Mouse (Mus musculus) liver, embryonic 13.5 days (tissue): Measurements from ENCODE around the gene Abhd16b. TPM values are rescaled to one million over a fixed set of nuclear protein-coding genes. Genes with fewer than 3 reads are reported as not detected.

Experiments used
- ATAC-seq: fragments of 200-750 bp; cut with Nextera tagmentation; 2 replicates; pipeline ENCODE4 v1.8.0; 2017; ENCODE audit warnings: low read depth, mild to moderate bottlenecking, moderate number of reproducible peaks, moderate library complexity
- DNase-seq: peaks from one replicate; pipeline ENCODE4 v3.0.0; 2022
- H3K27ac ChIP-seq: fragments of 300-500 bp; sonication (generic); 2 replicates; pipeline ENCODE4 v1.5.1; 2015; ENCODE audit warnings: moderate library complexity, mild to moderate bottlenecking, inconsistent platforms
- H3K27me3 ChIP-seq: fragments of 300-500 bp; sonication (generic); 2 replicates; pipeline ENCODE4 v1.6.1; 2015; ENCODE audit warnings: mild to moderate bottlenecking, inconsistent platforms
- H3K36me3 ChIP-seq: fragments of 300-500 bp; sonication (generic); 2 replicates; pipeline ENCODE4 v1.6.1; 2015; ENCODE audit warnings: mild to moderate bottlenecking, inconsistent platforms
- H3K4me1 ChIP-seq: fragments of 300-500 bp; sonication (generic); replicated peaks from 2 replicates; pipeline ENCODE4 v1.6.1; 2015; ENCODE audit warnings: inconsistent platforms
- H3K4me2 ChIP-seq: fragments of 300-500 bp; sonication (generic); 2 replicates; pipeline ENCODE4 v1.6.1; 2015; ENCODE audit warnings: inconsistent platforms, mild to moderate bottlenecking, moderate library complexity
- H3K4me3 ChIP-seq: fragments of 300-500 bp; sonication (generic); replicated peaks from 2 replicates; pipeline ENCODE4 v1.5.1; 2015; ENCODE audit warnings: mild to moderate bottlenecking, inconsistent platforms
- H3K9ac ChIP-seq: fragments of 300-500 bp; sonication (generic); 2 replicates; pipeline ENCODE4 v1.6.1; 2015; ENCODE audit warnings: mild to moderate bottlenecking, inconsistent platforms
- H3K9me3 ChIP-seq: fragments of 300-500 bp; sonication (generic); replicated peaks from 2 replicates; pipeline ENCODE4 v1.6.1; 2016; ENCODE audit warnings: inconsistent platforms
- WGBS: fragments of 180-500 bp; shearing (Covaris S2); methylation state at CpG from one replicate; pipeline ENCODE4 v1.1.7; 2015; ENCODE audit not compliant: insufficient replicate concordance; 5-methylcytosine and 5-hydroxymethylcytosine counted together
- polyA plus RNA-seq: library from polyadenylated mRNA; unstranded; fragments of >200 nt; fragmentation: Nextera tagmentation; extraction: Ambion mirVana; gene quantifications from 2 replicates; pipeline ENCODE4 v1.2.1, GENCODE M21; 2015

The Abhd16b gene
- polyA plus RNA-seq, 1 experiment from 2014 or later: 0.06 TPM

- H3K36me3 ChIP-seq: no peaks in the 10 kb centered on the region
- ATAC-seq: no peak
- DNase-seq: no peak
- peaks cover 4% of the 10 kb centered on the region; the same call in 1 of the 2 replicates for H3K27me3 ChIP-seq
- H3K9me3 ChIP-seq: no peaks in the 10 kb centered on the region
- no peak overlapping the region for H3K4me3 ChIP-seq
- peak overlapping the region; percentile 44 for H3K9ac ChIP-seq
- H3K4me2 ChIP-seq: peak overlapping the region; percentile 41
- H3K27ac ChIP-seq: peak overlapping the region; percentile 48; the same call in 1 of the 2 replicates
- WGBS: 75% methylated on average over 1 of the region's 1 CpGs
- peaks cover 57% of the 10 kb centered on the region for H3K4me1 ChIP-seq
These were observed 30.4 kb upstream of the Abhd16b start for GRCm38 (mm10) chr2:181462604-181463003.

GRCm38 (mm10) chr2:181463008-181463738 is 29.8 kb upstream of the Abhd16b start:
- Histone ChIP-seq H3K4me2 (peak overlapping the region; percentile 41), H3K4me3 (no peak overlapping the region), H3K4me1 (peaks cover 52% of the 10 kb centered on the region), H3K36me3 (no peaks in the 10 kb centered on the region), H3K9ac (peak overlapping the region; percentile 44), H3K27me3 (0 out of 2 replicates have a peak, but pooled peaks cover under 1% of the 10 kb centered on the region), H3K27ac (peak overlapping the region; percentile 51), H3K9me3 (no peaks in the 10 kb centered on the region)
- peak; percentile 65 for DNase-seq
- 27% methylated on average over 7 of the region's 7 CpGs for WGBS
- ATAC-seq: peak; percentile 36

DNA sequence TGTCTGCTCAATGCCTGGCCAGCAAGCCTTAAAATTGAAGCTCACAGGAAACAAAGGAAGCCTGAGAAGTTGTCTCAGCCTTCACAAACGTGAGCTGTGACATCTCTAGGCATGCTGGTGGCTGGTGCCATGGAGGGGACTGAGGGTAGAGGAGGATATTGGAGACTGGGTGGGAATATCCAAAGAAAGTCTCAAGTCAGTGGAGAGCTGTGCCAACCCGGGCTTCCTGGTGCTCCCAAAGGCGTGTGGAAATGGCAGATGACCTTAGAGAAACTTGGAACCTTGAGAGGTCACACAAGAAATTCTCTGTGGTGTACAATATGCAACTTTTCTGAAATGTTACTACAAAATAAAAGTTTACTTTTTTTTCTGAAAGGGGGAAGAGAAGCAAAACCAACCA is 27.6 kb upstream of the Abhd16b start:
- ATAC-seq: no peak
- Histone ChIP-seq H3K27me3 (no peaks in the 10 kb centered on the region), H3K4me3 (no peak overlapping the region), H3K36me3 (no peaks in the 10 kb centered on the region), H3K9ac (no peak overlapping the region), H3K4me2 (no peak overlapping the region), H3K4me1 (peaks cover 42% of the 10 kb centered on the region), H3K9me3 (no peaks in the 10 kb centered on the region), H3K27ac (no peak overlapping the region)
- no peak for DNase-seq
- 53% methylated on average over 3 of the region's 3 CpGs for WGBS

DNA sequence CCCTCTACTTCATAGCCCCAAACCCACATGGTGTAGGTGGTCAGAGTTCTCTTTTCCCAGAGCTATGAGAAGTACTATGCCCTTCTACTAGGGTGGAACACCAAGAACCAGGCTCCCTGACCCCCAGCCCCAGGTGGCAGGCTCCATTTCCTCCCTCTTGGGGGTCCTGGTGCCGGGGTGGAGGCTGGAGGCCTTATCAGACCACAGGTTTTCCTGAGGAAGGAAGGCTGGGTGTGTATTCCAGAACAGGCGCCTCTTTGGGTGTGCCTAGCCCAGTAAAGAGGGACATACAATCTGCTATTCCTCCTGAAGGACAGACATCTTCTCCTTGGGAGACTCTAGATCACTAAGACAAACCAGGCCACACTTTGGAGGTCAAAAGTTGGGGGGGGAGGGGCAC is 22.7 kb upstream of the Abhd16b start:
- Histone ChIP-seq H3K9me3 (no peaks in the 10 kb centered on the region), H3K27ac (no peak overlapping the region), H3K36me3 (no peaks in the 10 kb centered on the region), H3K4me1 (peaks cover 23% of the 10 kb centered on the region), H3K27me3 (no peaks in the 10 kb centered on the region), H3K9ac (no peak overlapping the region; the same call in 1 of the 2 replicates), H3K4me2 (no peak overlapping the region), H3K4me3 (no peak overlapping the region)
- DNase-seq (no peak), ATAC-seq (no peak)
- WGBS: 25% methylated on average over 2 of the region's 2 CpGs

- DNase-seq: no peak
- 0 out of 2 replicates have a peak, but pooled peaks have one; percentile 26 for ATAC-seq
- Histone ChIP-seq H3K4me2 (no peak overlapping the region), H3K9ac (no peak overlapping the region), H3K27ac (no peak overlapping the region; the same call in 1 of the 2 replicates), H3K4me1 (peaks cover 23% of the 10 kb centered on the region), H3K27me3 (no peaks in the 10 kb centered on the region), H3K36me3 (no peaks in the 10 kb centered on the region), H3K9me3 (no peaks in the 10 kb centered on the region), H3K4me3 (no peak overlapping the region)
- 19% methylated on average over 5 of the region's 5 CpGs for WGBS
These were observed 21.8 kb upstream of the Abhd16b start for GRCm38 (mm10) chr2:181471246-181471645.

GRCm38 (mm10) chr2:181472256-181472827 is 20.7 kb upstream of the Abhd16b start:
- ATAC-seq (no peak), DNase-seq (no peak)
- Histone ChIP-seq H3K36me3 (no peaks in the 10 kb centered on the region), H3K4me2 (no peak overlapping the region), H3K9ac (no peak overlapping the region), H3K9me3 (no peaks in the 10 kb centered on the region), H3K27me3 (no peaks in the 10 kb centered on the region), H3K4me1 (peaks cover 23% of the 10 kb centered on the region), H3K4me3 (no peak overlapping the region), H3K27ac (0 out of 2 replicates have a peak overlapping the region, but pooled peaks have one; percentile 23)
- WGBS: 65% methylated on average over 1 of the region's 1 CpGs

DNA sequence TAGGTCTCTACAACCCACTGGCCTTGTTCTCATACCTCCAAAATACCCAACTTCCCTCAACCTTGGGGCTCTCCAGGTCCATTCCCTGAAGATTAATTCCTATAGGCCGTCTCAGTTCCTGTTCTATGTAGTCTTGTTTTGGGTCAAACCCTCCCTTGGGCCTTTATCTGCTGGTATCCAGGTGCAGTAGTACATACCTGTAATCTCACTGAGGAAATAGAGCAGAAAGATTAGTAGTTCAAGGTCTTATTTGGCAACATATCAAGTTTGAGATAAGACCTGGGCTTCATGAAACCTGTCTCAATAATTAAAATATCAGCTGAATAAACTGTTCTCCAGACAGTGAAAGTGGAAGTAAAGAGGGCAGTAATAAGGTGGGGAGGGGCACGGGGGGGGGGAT is 9.9 kb upstream of the Abhd16b start:
- Histone ChIP-seq H3K4me3 (no peak overlapping the region), H3K9ac (peak overlapping the region; percentile 43; the same call in 1 of the 2 replicates), H3K4me1 (peaks cover 51% of the 10 kb centered on the region), H3K36me3 (no peaks in the 10 kb centered on the region), H3K9me3 (no peaks in the 10 kb centered on the region), H3K27me3 (no peaks in the 10 kb centered on the region; the same call in 1 of the 2 replicates), H3K27ac (peak overlapping the region; percentile 34), H3K4me2 (peak overlapping the region; percentile 32)
- DNase-seq (no peak), ATAC-seq (no peak)
- whole genome bisulfite sequencing: 18% methylated on average over 2 of the region's 2 CpGs

- peak; percentile 22 for DNase-seq
- Histone ChIP-seq H3K4me1 (peaks cover 52% of the 10 kb centered on the region), H3K36me3 (no peaks in the 10 kb centered on the region), H3K4me2 (peak overlapping the region; percentile 32), H3K9me3 (no peaks in the 10 kb centered on the region), H3K4me3 (no peak overlapping the region), H3K27me3 (no peaks in the 10 kb centered on the region; the same call in 1 of the 2 replicates), H3K9ac (peak overlapping the region; percentile 43; the same call in 1 of the 2 replicates), H3K27ac (peak overlapping the region; percentile 34)
- 25% methylated on average over 7 of the region's 7 CpGs for WGBS
- ATAC-seq: peak; percentile 48
These were observed 9.3 kb upstream of the Abhd16b start for GRCm38 (mm10) chr2:181483562-181484318.

DNA sequence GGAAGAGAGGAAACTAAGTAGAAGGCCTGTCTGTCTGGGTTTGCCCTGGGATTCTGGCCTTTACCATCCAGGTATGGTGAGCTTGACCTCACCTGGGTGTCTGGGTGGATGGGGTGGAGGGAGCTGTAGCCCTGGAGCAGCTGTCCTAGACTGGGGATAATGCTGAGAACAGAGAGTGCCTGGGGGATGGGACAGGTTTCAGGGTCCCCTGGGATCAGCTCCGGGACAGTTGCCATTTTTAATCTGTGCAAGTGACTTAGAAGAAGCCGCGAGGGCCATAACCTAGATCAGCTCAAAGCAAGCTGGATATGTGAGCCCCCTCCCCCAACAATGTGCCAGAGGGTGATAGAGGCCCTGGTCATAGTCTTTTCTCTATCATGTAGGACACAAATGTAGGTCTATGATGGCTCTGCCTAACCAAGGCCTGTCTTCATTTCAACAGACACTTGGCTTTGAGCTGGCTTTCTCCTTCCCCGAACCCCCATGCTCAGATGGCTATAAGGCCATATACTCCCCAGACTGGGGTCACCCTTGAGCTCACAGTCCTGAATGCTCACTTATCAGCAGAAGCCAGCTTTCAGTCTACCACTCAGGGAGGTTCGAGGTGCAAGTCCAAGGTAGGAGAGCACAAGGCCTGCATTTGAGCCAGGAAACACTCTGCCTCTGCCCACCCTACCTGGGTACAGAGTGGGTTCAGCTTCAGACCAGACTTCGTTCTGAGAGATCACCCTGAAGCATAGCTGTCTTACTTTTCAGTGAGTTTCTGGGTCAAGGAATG is 8.4 kb upstream of the Abhd16b start:
- Histone ChIP-seq H3K36me3 (no peaks in the 10 kb centered on the region), H3K9me3 (no peaks in the 10 kb centered on the region), H3K27ac (no peak overlapping the region), H3K4me1 (peaks cover 52% of the 10 kb centered on the region), H3K9ac (0 out of 2 replicates have a peak overlapping the region, but pooled peaks have one; percentile 26), H3K4me3 (no peak overlapping the region), H3K27me3 (no peaks in the 10 kb centered on the region; the same call in 1 of the 2 replicates), H3K4me2 (no peak overlapping the region)
- ATAC-seq (peak; percentile 47), DNase-seq (no peak)
- WGBS: 37% methylated on average over 6 of the region's 6 CpGs

- WGBS: 56% methylated on average over 1 of the region's 1 CpGs
- Histone ChIP-seq H3K4me2 (no peak overlapping the region), H3K9ac (no peak overlapping the region), H3K36me3 (no peaks in the 10 kb centered on the region), H3K27ac (no peak overlapping the region), H3K4me1 (peaks cover 52% of the 10 kb centered on the region), H3K4me3 (no peak overlapping the region), H3K9me3 (no peaks in the 10 kb centered on the region), H3K27me3 (no peaks in the 10 kb centered on the region; the same call in 1 of the 2 replicates)
- no peak for ATAC-seq
- DNase-seq: no peak
These were observed 7.3 kb upstream of the Abhd16b start for GRCm38 (mm10) chr2:181485741-181486140.
